Mouse (Mus musculus) C2C12 (cell line): ENCODE results near the gene Map3k5. TPM values are rescaled to one million over a fixed set of nuclear protein-coding genes. Genes with fewer than 3 reads are reported as not detected.

Source experiments
- H3K27me3 ChIP-seq: one replicate; pipeline ENCODE4 v1.6.1; 2011; ENCODE audit not compliant: control insufficient read depth, insufficient read depth, insufficient read length
- H3K36me3 ChIP-seq: one replicate; pipeline ENCODE4 v1.6.1; 2011; ENCODE audit not compliant: control insufficient read depth, insufficient read depth
- H3K4me3 ChIP-seq: one replicate; pipeline ENCODE4 v1.5.1; 2011; ENCODE audit warnings: mild to moderate bottlenecking, control low read depth; ENCODE audit not compliant: poor library complexity, insufficient read depth, severe bottlenecking
- H3K79me2 ChIP-seq: one replicate; pipeline ENCODE4 v1.6.1; 2011; ENCODE audit not compliant: control insufficient read depth, insufficient read depth
- H3K79me3 ChIP-seq: one replicate; pipeline ENCODE4 v1.6.1; 2011; ENCODE audit warnings: low read depth, control low read depth
- H3ac ChIP-seq: one replicate; pipeline ENCODE3; 2011; ENCODE audit warnings: low read depth; ENCODE audit not compliant: control insufficient read depth, insufficient read length
- CEBPB ChIP-seq: IDR thresholded peaks from one replicate; pipeline ENCODE4 v1.6.1; 2011; ENCODE audit warnings: low read depth, mild to moderate bottlenecking, control low read depth, moderate library complexity
- CTCF ChIP-seq: IDR thresholded peaks from one replicate; pipeline ENCODE4 v1.5.1; 2011; ENCODE audit not compliant: control insufficient read depth, insufficient read depth, insufficient read length
- FOSL1 ChIP-seq: IDR thresholded peaks from one replicate; pipeline ENCODE4 v1.8.0; 2011; ENCODE audit warnings: mild to moderate bottlenecking, low read length; ENCODE audit not compliant: poor library complexity, insufficient read depth, severe bottlenecking
- MAX ChIP-seq: IDR thresholded peaks from one replicate; pipeline ENCODE4 v1.6.1; 2011; ENCODE audit warnings: mild to moderate bottlenecking, control low read depth
- MYOD1 ChIP-seq: IDR thresholded peaks from one replicate; pipeline ENCODE4 v1.6.1; 2011; ENCODE audit warnings: low read depth; ENCODE audit not compliant: control insufficient read depth, insufficient read length
- MYOG ChIP-seq: IDR thresholded peaks from one replicate; pipeline ENCODE4 v1.6.1; 2011; ENCODE audit not compliant: control insufficient read depth, insufficient read length; ENCODE audit errors: extremely low read depth
- USF1 ChIP-seq: IDR thresholded peaks from one replicate; pipeline ENCODE4 v1.6.1; 2011; ENCODE audit warnings: low read depth, mild to moderate bottlenecking, control low read depth, moderate library complexity
- polyA plus RNA-seq: library from polyadenylated mRNA; unstranded; fragments of >200 nt; fragmentation: generic; extraction: Trizol; gene quantifications from one replicate; pipeline ENCODE4 v1.2.1, GENCODE M21; 2012; ENCODE audit warnings: missing spikeins

The Map3k5 gene
- polyA plus RNA-seq, 1 experiment: 0.55 TPM

GRCm38 (mm10) chr10:20158756-20159155, 224.5 kb downstream of the Map3k5 start:
- Histone ChIP-seq H3K79me3 (no peaks in the 10 kb centered on the region), H3ac (no peak overlapping the region), H3K36me3 (no peaks in the 10 kb centered on the region), H3K4me3 (no peak overlapping the region), H3K27me3 (peaks cover 8% of the 10 kb centered on the region), H3K79me2 (no peaks in the 10 kb centered on the region)
- TF ChIP-seq MAX (no peak), CTCF (no peak), FOSL1 (no peak), USF1 (no peak), MYOD1 (no peak), CEBPB (no peak), MYOG (no peak)

- H3K36me3 ChIP-seq: no peaks in the 10 kb centered on the region
- H3K4me3 ChIP-seq: no peak overlapping the region
- TF ChIP-seq MYOD1 (no peak), CEBPB (no peak), CTCF (no peak), MYOG (no peak), USF1 (no peak), MAX (no peak), FOSL1 (no peak)
- H3K27me3 ChIP-seq: peaks cover 8% of the 10 kb centered on the region
- H3ac ChIP-seq: no peak overlapping the region
- H3K79me2 ChIP-seq: no peaks in the 10 kb centered on the region
- no peaks in the 10 kb centered on the region for H3K79me3 ChIP-seq
Observed at GRCm38 (mm10) chr10:20159308-20159707, 225.0 kb downstream of the Map3k5 start.

- no peak overlapping the region for H3K4me3 ChIP-seq
Observed at GRCm38 (mm10) chr10:20160914-20161313, 226.6 kb downstream of the Map3k5 start.

GRCm38 (mm10) chr10:20164810-20165209, 230.5 kb downstream of the Map3k5 start:
- Histone ChIP-seq H3K79me2 (no peaks in the 10 kb centered on the region), H3K79me3 (no peaks in the 10 kb centered on the region), H3K27me3 (no peaks in the 10 kb centered on the region), H3K36me3 (no peaks in the 10 kb centered on the region), H3K4me3 (no peak overlapping the region), H3ac (no peak overlapping the region)
- TF ChIP-seq CEBPB (no peak), FOSL1 (no peak), USF1 (no peak), MYOD1 (no peak), MAX (no peak), CTCF (no peak), MYOG (no peak)

More at GRCm38 (mm10) chr10:20160914-20161313, 226.6 kb downstream of the Map3k5 start:
- no peak overlapping the region for H3ac ChIP-seq
- no peak for TF ChIP-seq MYOD1
- TF ChIP-seq CEBPB: no peak
- no peak for TF ChIP-seq MYOG
- TF ChIP-seq FOSL1: no peak
- TF ChIP-seq MAX: no peak
- no peak for TF ChIP-seq CTCF
- TF ChIP-seq USF1: no peak
- no peaks in the 10 kb centered on the region for H3K79me3 ChIP-seq
- H3K36me3 ChIP-seq: no peaks in the 10 kb centered on the region
- peaks cover 8% of the 10 kb centered on the region for H3K27me3 ChIP-seq
- no peaks in the 10 kb centered on the region for H3K79me2 ChIP-seq

- TF ChIP-seq MAX: no peak
- no peak for TF ChIP-seq FOSL1
- no peak for TF ChIP-seq USF1
- no peak for TF ChIP-seq CEBPB
- no peaks in the 10 kb centered on the region for H3K79me2 ChIP-seq
- H3ac ChIP-seq: no peak overlapping the region
- H3K4me3 ChIP-seq: no peak overlapping the region
- H3K36me3 ChIP-seq: no peaks in the 10 kb centered on the region
- no peaks in the 10 kb centered on the region for H3K79me3 ChIP-seq
- H3K27me3 ChIP-seq: peaks cover 12% of the 10 kb centered on the region
Observed at GRCm38 (mm10) chr10:20166797-20167196, 232.5 kb downstream of the Map3k5 start.

- TF ChIP-seq CEBPB: peak; percentile 10
- TF ChIP-seq MYOD1: no peak
- no peaks in the 10 kb centered on the region for H3K79me3 ChIP-seq
- no peaks in the 10 kb centered on the region for H3K36me3 ChIP-seq
- H3K79me2 ChIP-seq: no peaks in the 10 kb centered on the region
- H3K27me3 ChIP-seq: peaks cover 14% of the 10 kb centered on the region
- H3K4me3 ChIP-seq: no peak overlapping the region
- H3ac ChIP-seq: no peak overlapping the region
Observed at GRCm38 (mm10) chr10:20167467-20167866, 233.2 kb downstream of the Map3k5 start.
